Mouse (Mus musculus) liver, adult (tissue): ENCODE data around the gene Ifi204.

Experiments used
- GATA4 ChIP-seq: IDR thresholded peaks from 2 replicates; pipeline ENCODE4 v1.6.1; 2014; ENCODE audit warnings: mild to moderate bottlenecking, low read length; ENCODE audit not compliant: insufficient replicate concordance

Gene Ifi204

GRCm38 (mm10) chr1:173766848-173767617, at the start of gene Ifi204:
Ifi204 (minus strand) TSS chr1:173766943.
- peak; percentile 14; the same call in 1 of the 2 replicates for TF ChIP-seq GATA4

- TF ChIP-seq GATA4 = no peak
Measured at GRCm38 (mm10) chr1:173742262-173742661, 24.5 kb downstream of the Ifi204 start.

- TF ChIP-seq GATA4 = peak; percentile 16; the same call in 1 of the 2 replicates
Measured at GRCm38 (mm10) chr1:173741656-173742055, 25.1 kb downstream of the Ifi204 start, which contains the start of gene Ifi207. Ifi207 (minus strand) TSS chr1:173741747.

DNA sequence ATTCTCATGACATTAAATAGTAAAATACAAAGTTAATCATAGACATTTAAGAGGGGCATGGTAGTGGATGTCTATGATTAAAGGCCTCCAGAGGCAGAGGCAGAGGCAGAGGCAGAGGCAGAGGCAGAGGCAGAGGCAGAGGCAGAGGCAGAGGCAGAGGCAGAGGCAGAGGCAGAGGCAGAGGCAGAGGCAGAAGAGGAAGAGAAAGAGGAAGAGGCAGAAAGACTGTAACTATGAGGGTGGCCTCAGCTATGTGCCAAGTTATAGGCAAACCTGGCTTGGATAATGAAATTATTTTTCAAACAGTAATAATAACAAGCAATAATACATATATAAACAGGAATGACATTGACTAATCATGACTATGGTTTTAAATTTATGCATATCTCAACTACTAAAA, 26.2 kb downstream of the Ifi204 start:
- no peak for TF ChIP-seq GATA4

- no peak for TF ChIP-seq GATA4
Measured at GRCm38 (mm10) chr1:173736986-173737385, 29.8 kb downstream of the Ifi204 start.

DNA sequence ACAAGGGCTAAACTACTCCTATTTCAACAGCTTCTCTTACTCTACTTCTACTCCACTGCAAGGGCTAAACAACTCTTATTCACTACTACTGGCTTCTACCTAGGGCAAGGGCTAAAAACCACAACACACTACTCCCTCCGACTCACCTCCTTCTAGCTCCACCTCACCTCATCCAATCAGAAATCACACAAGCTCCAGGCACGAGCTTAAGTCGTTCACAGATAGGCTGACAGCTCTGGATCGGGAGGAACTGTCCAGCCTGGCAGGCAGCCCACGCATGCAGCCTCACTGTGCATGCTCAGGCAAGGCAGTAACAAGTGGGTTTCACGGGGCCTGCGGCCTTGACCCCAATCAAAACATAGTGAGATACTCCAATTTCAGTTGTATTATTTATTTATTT, 33.5 kb downstream of the Ifi204 start:
- no peak for TF ChIP-seq GATA4
